Mouse (Mus musculus): ENCODE results near the gene Noc4l.

DNA sequence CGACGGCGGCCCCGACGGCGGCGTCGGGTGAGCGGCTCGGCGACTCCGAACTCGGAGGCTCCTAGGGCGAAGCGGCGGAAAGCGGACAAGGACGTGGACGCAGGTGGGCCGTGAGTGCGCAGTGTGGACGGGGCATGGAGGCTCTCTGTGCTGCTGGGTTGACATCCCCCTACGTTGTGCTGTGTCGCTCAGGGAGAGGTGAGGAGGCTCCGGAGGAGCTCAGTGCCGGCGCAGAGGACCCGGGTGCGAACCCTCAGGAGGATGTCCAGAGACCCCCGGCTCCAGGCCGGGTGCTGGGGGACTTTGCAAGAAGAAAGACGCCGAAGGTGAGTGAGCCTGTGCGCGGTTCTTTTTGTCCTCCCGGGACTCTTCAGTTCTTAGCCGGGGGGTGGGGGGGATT lies 469 bp upstream of the Noc4l start:
- TF ChIP-seq CTCF (IDR thresholded peaks at IDR 0.05; ENCODE audit: borderline replicate concordance, insufficient read depth, low read depth, low read length) (no peak), POLR2A (IDR thresholded peaks at IDR 0.05; ENCODE audit: borderline replicate concordance, insufficient read depth, low read length) (no peak)

Measured in cerebellum, adult 2 months (tissue).